Mouse (Mus musculus) hindbrain, embryonic 13.5 days (tissue): ENCODE data around the gene Ing4. TPM values are rescaled to one million over a fixed set of nuclear protein-coding genes. Genes with fewer than 3 reads are reported as not detected.
"Not testable (repeated sequence)": the region's sequence is repeated elsewhere in the genome, so short reads cannot be mapped to it uniquely, and the experiment has no call there.

Source experiments
- ATAC-seq: fragments of 200-750 bp; cut with Nextera tagmentation; 2 replicates; pipeline ENCODE4 v1.8.0; 2017; ENCODE audit warnings: moderate TSS enrichment; ENCODE audit not compliant: low FRiP score
- H3K27ac ChIP-seq: fragments of 300-500 bp; sonication (generic); 2 replicates; pipeline ENCODE4 v1.5.1; 2015; ENCODE audit warnings: inconsistent platforms, mild to moderate bottlenecking, moderate library complexity
- H3K27me3 ChIP-seq: fragments of 300-500 bp; sonication (generic); 2 replicates; pipeline ENCODE4 v1.6.1; 2015; ENCODE audit warnings: mild to moderate bottlenecking, inconsistent platforms
- H3K36me3 ChIP-seq: fragments of 300-500 bp; sonication (generic); 2 replicates; pipeline ENCODE4 v1.6.1; 2015; ENCODE audit warnings: mild to moderate bottlenecking, inconsistent platforms
- H3K4me1 ChIP-seq: fragments of 300-500 bp; sonication (generic); replicated peaks from 2 replicates; pipeline ENCODE4 v1.6.1; 2015; ENCODE audit warnings: inconsistent platforms
- H3K4me2 ChIP-seq: fragments of 300-500 bp; sonication (generic); 2 replicates; pipeline ENCODE4 v1.6.1; 2015; ENCODE audit warnings: inconsistent platforms, mild to moderate bottlenecking, moderate library complexity
- H3K4me3 ChIP-seq: fragments of 300-500 bp; sonication (generic); 2 replicates; pipeline ENCODE4 v1.5.1; 2015; ENCODE audit warnings: mild to moderate bottlenecking, inconsistent platforms
- H3K9ac ChIP-seq: fragments of 300-500 bp; sonication (generic); 2 replicates; pipeline ENCODE4 v1.6.1; 2015; ENCODE audit warnings: mild to moderate bottlenecking, inconsistent platforms
- H3K9me3 ChIP-seq: fragments of 300-500 bp; sonication (generic); 2 replicates; pipeline ENCODE4 v1.6.1; 2016; ENCODE audit warnings: inconsistent platforms
- WGBS: fragments of 180-500 bp; shearing (Covaris S2); methylation state at CpG from one replicate; pipeline ENCODE4 v1.1.7; 2015; 5-methylcytosine and 5-hydroxymethylcytosine counted together
- polyA plus RNA-seq: library from polyadenylated mRNA; unstranded; fragments of >200 nt; fragmentation: Nextera tagmentation; extraction: Ambion mirVana; gene quantifications from 2 replicates; pipeline ENCODE4 v1.2.1, GENCODE M21; 2015

The Ing4 gene
- polyA plus RNA-seq, 1 experiment from 2014 or later: 168 TPM

GRCm38 (mm10) chr6:125042081-125042480 lies 2.5 kb downstream of the Ing4 start:
- Histone ChIP-seq H3K4me2 (no peak overlapping the region), H3K36me3 (peaks cover 41% of the 10 kb centered on the region)
- 97% methylated on average over 7 of the region's 7 CpGs for WGBS

DNA sequence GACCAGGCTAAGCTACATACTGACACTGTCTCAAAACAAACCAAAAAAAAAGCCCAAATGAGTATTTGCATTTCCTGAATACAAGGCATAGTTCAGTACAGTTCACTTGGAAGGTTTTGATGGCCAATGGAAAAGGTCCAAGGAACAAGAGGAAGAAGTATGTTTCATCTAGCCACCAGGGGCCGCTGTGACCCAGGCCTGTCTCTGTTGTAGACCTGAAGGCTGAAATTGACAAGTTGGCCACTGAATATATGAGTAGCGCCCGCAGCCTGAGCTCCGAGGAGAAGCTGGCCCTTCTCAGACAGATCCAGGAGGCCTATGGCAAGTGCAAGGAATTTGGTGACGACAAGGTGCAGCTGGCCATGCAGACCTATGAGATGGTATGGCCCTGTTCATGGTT lies 7.1 kb downstream of the Ing4 start:
- 0 out of 2 replicates have a peak, but pooled peaks cover 6% of the 10 kb centered on the region for H3K4me1 ChIP-seq
- no peak overlapping the region for H3K9ac ChIP-seq
- no peak overlapping the region for H3K4me2 ChIP-seq
- H3K27me3 ChIP-seq: no peaks in the 10 kb centered on the region
- no peaks in the 10 kb centered on the region for H3K9me3 ChIP-seq
- no peak overlapping the region for H3K27ac ChIP-seq
- peaks cover 79% of the 10 kb centered on the region for H3K36me3 ChIP-seq
- H3K4me3 ChIP-seq: no peak overlapping the region
- WGBS: 35% methylated on average over 5 of the region's 5 CpGs
- peak; percentile 66 for ATAC-seq

More at GRCm38 (mm10) chr6:125042081-125042480, 2.5 kb downstream of the Ing4 start:
- H3K9ac ChIP-seq: no peak overlapping the region
- H3K27me3 ChIP-seq: no peaks in the 10 kb centered on the region
- no peak for ATAC-seq
- H3K4me3 ChIP-seq: no peak overlapping the region
- no peak overlapping the region for H3K27ac ChIP-seq
- H3K9me3 ChIP-seq: no peaks in the 10 kb centered on the region
- peaks cover 24% of the 10 kb centered on the region for H3K4me1 ChIP-seq

DNA sequence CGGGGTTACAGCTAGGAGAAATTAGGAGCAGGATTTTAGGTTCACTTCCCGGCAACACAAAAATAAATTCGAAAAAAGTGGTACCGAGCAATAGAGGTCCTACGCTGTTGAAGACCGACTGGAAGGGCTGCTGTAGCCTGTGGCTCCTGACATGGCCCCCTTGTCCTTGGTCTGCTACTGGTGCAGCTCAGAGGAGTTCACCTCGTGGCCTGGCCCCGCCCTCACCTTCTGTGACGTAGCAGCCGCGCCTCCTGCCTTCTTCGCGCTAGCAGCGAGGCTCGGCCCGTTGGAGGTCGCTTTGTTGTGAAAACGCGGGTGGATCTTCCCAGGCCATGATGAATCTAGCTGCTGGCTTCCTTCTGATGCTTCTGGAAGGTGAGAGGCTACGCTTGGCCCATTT lies 10.1 kb downstream of the Ing4 start, which contains the start of gene Acrbp:
Gene Acrbp (plus strand): TSS at position 12 of the 400 bp plus-strand sequence.
- no peak for ATAC-seq
- no peak within 1 kb of the TSS for H3K27ac ChIP-seq
- no peaks in the 10 kb centered on the region for H3K27me3 ChIP-seq
- no peak within 1 kb of the TSS for H3K4me2 ChIP-seq
- H3K4me1 ChIP-seq: 0 out of 2 replicates have a peak, but pooled peaks cover 6% of the 10 kb centered on the region
- peak within 1 kb of the TSS; percentile 24; the same call in 1 of the 2 replicates for H3K9ac ChIP-seq
- no peaks in the 10 kb centered on the region for H3K9me3 ChIP-seq
- peaks cover 96% of the 10 kb centered on the region for H3K36me3 ChIP-seq
- WGBS: 37% methylated on average over 20 of the region's 20 CpGs
- no peak within 1 kb of the TSS for H3K4me3 ChIP-seq

GRCm38 (mm10) chr6:125051237-125051636 lies 11.7 kb downstream of the Ing4 start:
- 0 out of 2 replicates have a peak, but pooled peaks cover 6% of the 10 kb centered on the region for H3K4me1 ChIP-seq
- H3K36me3 ChIP-seq: peaks cover 88% of the 10 kb centered on the region
- no peak overlapping the region for H3K4me3 ChIP-seq
- 70% methylated on average over 5 of the region's 5 CpGs for WGBS
- H3K9ac ChIP-seq: no peak overlapping the region
- ATAC-seq: no peak
- no peak overlapping the region for H3K27ac ChIP-seq
- no peak overlapping the region for H3K4me2 ChIP-seq
- H3K27me3 ChIP-seq: no peaks in the 10 kb centered on the region
- H3K9me3 ChIP-seq: no peaks in the 10 kb centered on the region

DNA sequence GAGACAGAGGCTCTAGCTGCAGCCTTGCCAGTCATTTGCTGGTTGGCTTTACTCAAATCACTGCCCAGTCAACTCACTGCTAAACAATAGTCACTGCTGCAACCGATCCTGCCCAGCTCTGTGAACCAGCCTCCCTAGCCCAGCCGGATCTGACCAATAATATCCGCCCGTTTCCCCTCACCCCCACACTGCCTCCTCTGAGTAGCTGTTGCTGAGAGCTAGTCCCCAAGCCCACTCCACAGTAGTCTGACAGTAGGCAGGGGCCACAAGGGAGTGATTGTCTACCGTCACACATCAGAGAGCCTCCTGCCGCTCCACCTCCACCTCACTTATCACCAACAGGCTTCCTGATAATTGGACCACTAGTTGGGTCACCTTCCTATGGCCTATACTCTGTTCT lies 21.9 kb downstream of the Ing4 start:
- H3K4me1 ChIP-seq: peaks cover 9% of the 10 kb centered on the region; the same call in 1 of the 2 replicates

GRCm38 (mm10) chr6:125062511-125062910 lies 23.0 kb downstream of the Ing4 start:
- Histone ChIP-seq H3K4me3 (no peak overlapping the region), H3K27me3 (no peaks in the 10 kb centered on the region), H3K9ac (no peak overlapping the region), H3K4me1 (peaks cover 9% of the 10 kb centered on the region; the same call in 1 of the 2 replicates), H3K27ac (no peak overlapping the region), H3K36me3 (peaks cover 3% of the 10 kb centered on the region), H3K4me2 (no peak overlapping the region), H3K9me3 (no peaks in the 10 kb centered on the region)
- 85% methylated on average over 5 of the region's 5 CpGs for WGBS
- no peak for ATAC-seq

More for the DNA sequence above, 21.9 kb downstream of the Ing4 start:
- Histone ChIP-seq H3K27ac (no peak overlapping the region; the same call in 1 of the 2 replicates), H3K9ac (0 out of 2 replicates have a peak overlapping the region, but pooled peaks have one; percentile 1), H3K36me3 (peaks cover 5% of the 10 kb centered on the region), H3K9me3 (no peaks in the 10 kb centered on the region), H3K4me2 (no peak overlapping the region), H3K4me3 (no peak overlapping the region), H3K27me3 (no peaks in the 10 kb centered on the region)
- peak; percentile 19; the same call in 1 of the 2 replicates for ATAC-seq
- WGBS: 36% methylated on average over 6 of the region's 6 CpGs

- H3K4me3 ChIP-seq: no peak overlapping the region
- 90% methylated on average over 6 of the region's 6 CpGs for WGBS
- H3K4me2 ChIP-seq: no peak overlapping the region
- no peaks in the 10 kb centered on the region for H3K36me3 ChIP-seq
- ATAC-seq: no peak
- H3K9ac ChIP-seq: no peak overlapping the region
- H3K4me1 ChIP-seq: peaks cover 9% of the 10 kb centered on the region; the same call in 1 of the 2 replicates
- H3K27ac ChIP-seq: no peak overlapping the region
- no peaks in the 10 kb centered on the region for H3K9me3 ChIP-seq
- H3K27me3 ChIP-seq: no peaks in the 10 kb centered on the region
Measured at GRCm38 (mm10) chr6:125063906-125064305, 24.3 kb downstream of the Ing4 start.

- not testable (repeated sequence) for H3K4me3 ChIP-seq, H3K9ac ChIP-seq, H3K27ac ChIP-seq, H3K36me3 ChIP-seq, H3K4me2 ChIP-seq, H3K4me1 ChIP-seq, H3K27me3 ChIP-seq, ATAC-seq, H3K9me3 ChIP-seq
- 71% methylated on average over 1 of the region's 1 CpGs for WGBS
Measured at GRCm38 (mm10) chr6:125065223-125065622, 25.7 kb downstream of the Ing4 start.

DNA sequence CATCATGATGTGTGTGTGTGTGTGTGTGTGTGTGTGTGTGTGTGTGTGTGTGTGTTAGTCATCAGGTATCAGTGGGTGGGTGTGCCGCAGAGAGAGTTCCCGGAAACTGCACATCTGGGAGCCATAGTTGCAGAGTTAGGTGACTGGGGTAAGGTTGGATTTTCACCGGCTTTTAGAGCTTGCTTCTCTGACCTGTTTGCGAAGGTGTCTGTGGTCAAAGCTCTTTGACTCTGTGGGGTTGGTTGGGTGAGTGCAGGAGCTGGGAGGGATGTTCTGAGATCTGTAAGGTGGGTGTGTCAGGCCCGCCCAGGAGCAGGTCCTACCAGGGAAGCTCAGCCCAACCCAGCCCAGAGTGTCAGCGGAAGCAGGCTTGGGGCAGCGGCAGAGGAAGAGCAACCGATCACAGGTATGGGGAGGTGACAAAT lies 28.0 kb downstream of the Ing4 start, which contains the start of gene Lpar5:
Gene Lpar5 (plus strand): TSS at position 350 of the 425 bp plus-strand sequence.
- no peaks in the 10 kb centered on the region for H3K9me3 ChIP-seq
- H3K36me3 ChIP-seq: no peaks in the 10 kb centered on the region
- H3K4me1 ChIP-seq: peaks cover 14% of the 10 kb centered on the region; the same call in 1 of the 2 replicates
- 62% methylated on average over 8 of the region's 8 CpGs for WGBS
- no peak within 1 kb of the TSS for H3K4me3 ChIP-seq
- no peak within 1 kb of the TSS for H3K9ac ChIP-seq
- H3K27me3 ChIP-seq: no peaks in the 10 kb centered on the region
- H3K27ac ChIP-seq: no peak within 1 kb of the TSS
- no peak within 1 kb of the TSS for H3K4me2 ChIP-seq
- ATAC-seq: no peak

GRCm38 (mm10) chr6:125071170-125071895 lies 31.8 kb downstream of the Ing4 start:
- whole genome bisulfite sequencing: 80% methylated on average over 18 of the region's 18 CpGs
- H3K27me3 ChIP-seq: no peaks in the 10 kb centered on the region

GRCm38 (mm10) chr6:125071896-125072279 lies 32.3 kb downstream of the Ing4 start:
- H3K4me3 ChIP-seq: no peak overlapping the region
- peaks cover 17% of the 10 kb centered on the region; the same call in 1 of the 2 replicates for H3K4me1 ChIP-seq
- peak overlapping the region; percentile 83 for H3K27ac ChIP-seq
- WGBS: 12% methylated on average over 2 of the region's 2 CpGs
- H3K4me2 ChIP-seq: no peak overlapping the region
- no peaks in the 10 kb centered on the region for H3K36me3 ChIP-seq
- peak; percentile 80 for ATAC-seq
- H3K9ac ChIP-seq: no peak overlapping the region
- no peaks in the 10 kb centered on the region for H3K27me3 ChIP-seq
- no peaks in the 10 kb centered on the region for H3K9me3 ChIP-seq

More at GRCm38 (mm10) chr6:125071170-125071895, 31.8 kb downstream of the Ing4 start:
- Histone ChIP-seq H3K4me1 (peaks cover 17% of the 10 kb centered on the region; the same call in 1 of the 2 replicates), H3K9ac (no peak overlapping the region), H3K4me2 (no peak overlapping the region), H3K27ac (peak overlapping the region; percentile 83), H3K36me3 (no peaks in the 10 kb centered on the region), H3K4me3 (no peak overlapping the region), H3K9me3 (no peaks in the 10 kb centered on the region)
- ATAC-seq: peak; percentile 86

- WGBS: 65% methylated on average over 8 of the region's 8 CpGs
- Histone ChIP-seq H3K4me2 (no peak overlapping the region), H3K9ac (no peak overlapping the region), H3K4me3 (no peak overlapping the region), H3K36me3 (no peaks in the 10 kb centered on the region), H3K4me1 (peaks cover 17% of the 10 kb centered on the region; the same call in 1 of the 2 replicates), H3K27ac (no peak overlapping the region), H3K27me3 (no peaks in the 10 kb centered on the region), H3K9me3 (no peaks in the 10 kb centered on the region)
- no peak for ATAC-seq
Measured at GRCm38 (mm10) chr6:125073825-125074224, 34.3 kb downstream of the Ing4 start.
